Mouse (Mus musculus): ENCODE data around the gene Lgr4.

Gene Lgr4

GRCm38 (mm10) chr2:109917496-109918413, at the start of gene Lgr4:
Lgr4 (plus strand) TSS chr2:109917647.
- in situ Hi-C loops (cut with MboI, MseI): no loop called here

DNA sequence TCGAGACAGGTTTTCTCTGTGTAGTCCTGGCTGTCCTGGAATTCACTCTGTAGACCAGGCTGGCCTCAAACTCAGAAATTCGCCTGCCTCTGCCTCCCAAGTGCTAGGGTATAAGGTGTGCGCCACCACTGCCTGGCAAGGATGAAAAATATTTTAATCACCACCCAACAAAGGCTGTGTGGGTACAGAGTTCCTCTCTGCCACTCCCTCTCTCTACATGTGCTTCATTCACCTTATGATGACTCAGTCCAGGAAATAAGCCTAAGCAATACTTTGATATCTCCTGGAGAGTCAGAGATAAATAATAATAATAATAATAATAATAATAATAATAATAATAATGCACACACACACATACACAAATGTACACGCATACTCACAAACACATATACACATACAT, 38.0 kb upstream of the Lgr4 start:
- in situ Hi-C loops (cut with MboI, MseI): loop anchor here (25.0 kb wide), 1 partner anchor 592 kb away; the partner anchor contains the start of genes Kif18a and Mettl15

DNA sequence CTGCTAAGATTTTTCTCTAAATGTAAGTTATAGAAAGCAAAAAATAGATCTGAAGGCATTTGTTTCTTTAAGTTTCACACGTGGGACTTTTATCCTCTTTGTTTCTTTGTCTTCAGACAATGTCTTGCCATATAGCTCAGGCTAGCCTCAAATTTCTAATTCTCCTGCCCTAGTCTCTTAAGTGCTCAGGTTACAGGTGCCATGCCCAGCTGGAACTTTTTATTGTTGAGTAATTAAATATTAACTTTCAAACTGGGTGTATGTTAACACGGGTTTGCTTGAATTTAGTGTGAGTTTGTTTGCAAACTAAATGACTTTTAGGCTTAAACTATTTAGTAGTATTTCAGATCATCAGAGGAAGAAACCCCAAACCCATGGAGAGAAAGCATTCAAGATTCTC, 36.3 kb upstream of the Lgr4 start:
- in situ Hi-C loops (cut with MboI, MseI): loop anchor here (25.0 kb wide), 1 partner anchor 594 kb away; the partner anchor contains the start of genes Kif18a and Mettl15

DNA sequence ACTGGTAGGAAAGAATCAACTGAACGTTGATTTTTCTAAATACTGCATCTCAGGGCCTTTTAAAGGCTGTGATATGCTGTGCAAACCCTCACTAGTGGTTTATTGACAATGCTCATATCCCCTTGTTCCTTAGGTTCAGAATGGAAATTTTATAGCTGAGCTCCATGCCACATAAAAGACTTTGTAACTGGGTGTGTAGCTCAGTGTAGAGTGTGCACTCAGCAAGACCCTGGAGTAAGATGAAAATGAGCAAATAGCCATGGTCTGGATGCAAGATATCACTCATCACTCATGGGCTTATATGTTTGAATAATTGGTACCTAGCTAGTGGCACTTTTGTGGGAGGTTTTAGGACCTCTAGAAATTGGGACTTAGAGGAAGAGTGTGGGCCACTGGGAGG, 35.8 kb upstream of the Lgr4 start:
- in situ Hi-C loops (cut with MboI, MseI): loop anchor here (25.0 kb wide), 1 partner anchor 594 kb away; the partner anchor contains the start of genes Kif18a and Mettl15

- in situ Hi-C loops (cut with MboI, MseI): loop anchor here (25.0 kb wide), 1 partner anchor 597 kb away; the partner anchor contains the start of genes Kif18a and Mettl15
Observed at GRCm38 (mm10) chr2:109884106-109884505, 33.3 kb upstream of the Lgr4 start.

GRCm38 (mm10) chr2:109884507-109884906, 32.9 kb upstream of the Lgr4 start:
- in situ Hi-C loops (cut with MboI, MseI): loop anchor here (25.0 kb wide), 1 partner anchor 597 kb away; the partner anchor contains the start of genes Kif18a and Mettl15

- in situ Hi-C loops (cut with MboI, MseI): loop anchor here (25.0 kb wide), 1 partner anchor 603 kb away; the partner anchor contains the start of genes Kif18a and Mettl15
Observed at GRCm38 (mm10) chr2:109890068-109890467, 27.4 kb upstream of the Lgr4 start.

GRCm38 (mm10) chr2:109890597-109890996, 26.9 kb upstream of the Lgr4 start, which contains the start of gene Lin7c:
Lin7c (plus strand) TSS chr2:109890853.
- in situ Hi-C loops (cut with MboI, MseI): loop anchor here (25.0 kb wide), 1 partner anchor 603 kb away; the partner anchor contains the start of genes Kif18a and Mettl15

- in situ Hi-C loops (cut with MboI, MseI): loop anchor here (25.0 kb wide), 1 partner anchor 604 kb away; the partner anchor contains the start of genes Kif18a and Mettl15
Observed at GRCm38 (mm10) chr2:109891031-109891430, 26.4 kb upstream of the Lgr4 start.

- in situ Hi-C loops (cut with MboI, MseI): loop anchor here (25.0 kb wide), 1 partner anchor 604 kb away; the partner anchor contains the start of genes Kif18a and Mettl15
Observed at GRCm38 (mm10) chr2:109891471-109891870, 26.0 kb upstream of the Lgr4 start.

- in situ Hi-C loops (cut with MboI, MseI): loop anchor here (25.0 kb wide), 1 partner anchor 609 kb away; the partner anchor contains the start of genes Kif18a and Mettl15
Observed at GRCm38 (mm10) chr2:109896311-109896710, 21.1 kb upstream of the Lgr4 start.

GRCm38 (mm10) chr2:109902869-109903268, 14.6 kb upstream of the Lgr4 start:
- in situ Hi-C loops (cut with MboI, MseI): loop anchor here (10.0 kb wide), 1 partner anchor 1152 kb away; no protein-coding TSS in a partner anchor

GRCm38 (mm10) chr2:109904171-109904821, 13.2 kb upstream of the Lgr4 start:
- in situ Hi-C loops (cut with MboI, MseI): loop anchor here (10.0 kb wide), 1 partner anchor 1151 kb away; no protein-coding TSS in a partner anchor

DNA sequence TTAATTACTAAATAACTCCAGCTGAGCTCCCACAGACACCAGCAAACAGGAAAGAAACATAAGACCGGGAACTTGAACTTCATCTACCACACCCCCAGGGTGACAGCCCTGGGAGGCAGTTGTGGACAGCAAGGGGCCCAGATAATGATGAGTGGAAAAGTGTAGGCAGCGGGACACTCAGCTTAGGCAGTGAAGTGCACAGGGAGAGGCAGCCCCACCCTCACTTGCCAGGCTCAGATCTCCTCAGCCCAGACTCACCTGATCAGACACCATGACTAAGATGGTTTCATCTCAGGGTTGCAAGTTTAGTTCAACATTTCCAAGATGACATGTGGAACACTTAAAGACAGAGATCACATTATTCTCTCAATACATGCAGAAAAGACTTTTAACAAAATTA, 8.3 kb upstream of the Lgr4 start:
- in situ Hi-C loops (cut with MboI, MseI): loop anchor here (5.0 to 10.0 kb wide), 2 partner anchors 298 to 1146 kb away; no protein-coding TSS in a partner anchor

- in situ Hi-C loops (cut with MboI, MseI): no loop called here
Observed at GRCm38 (mm10) chr2:109912216-109912615, 5.2 kb upstream of the Lgr4 start.

GRCm38 (mm10) chr2:109912766-109913165, 4.7 kb upstream of the Lgr4 start:
- in situ Hi-C loops (cut with MboI, MseI): no loop called here

DNA sequence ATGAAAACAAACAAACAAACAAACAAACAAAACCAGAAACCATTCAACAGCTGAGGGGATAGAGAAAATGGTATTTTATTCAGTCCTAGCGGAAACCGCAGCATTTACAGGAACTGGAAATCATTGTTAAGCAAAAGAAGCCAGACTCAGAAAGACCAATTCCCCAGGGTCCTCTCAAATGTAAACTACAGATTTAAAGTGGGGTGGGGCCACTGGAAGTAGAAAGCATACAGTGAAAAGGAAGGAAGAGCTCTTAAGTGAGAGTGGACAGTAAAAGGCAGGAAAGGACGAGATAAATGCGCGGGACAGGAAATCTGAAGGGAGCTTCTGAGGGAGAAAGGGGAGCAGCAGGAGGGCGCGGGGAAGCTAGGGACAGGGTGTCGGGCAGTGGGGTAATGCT, 4.2 kb upstream of the Lgr4 start:
- in situ Hi-C loops (cut with MboI, MseI): no loop called here

- in situ Hi-C loops (cut with MboI, MseI): no loop called here
Observed at GRCm38 (mm10) chr2:109914601-109915000, 2.8 kb upstream of the Lgr4 start.

- in situ Hi-C loops (cut with MboI, MseI): no loop called here
Observed at GRCm38 (mm10) chr2:109916782-109917495, 508 bp upstream of the Lgr4 start.

DNA sequence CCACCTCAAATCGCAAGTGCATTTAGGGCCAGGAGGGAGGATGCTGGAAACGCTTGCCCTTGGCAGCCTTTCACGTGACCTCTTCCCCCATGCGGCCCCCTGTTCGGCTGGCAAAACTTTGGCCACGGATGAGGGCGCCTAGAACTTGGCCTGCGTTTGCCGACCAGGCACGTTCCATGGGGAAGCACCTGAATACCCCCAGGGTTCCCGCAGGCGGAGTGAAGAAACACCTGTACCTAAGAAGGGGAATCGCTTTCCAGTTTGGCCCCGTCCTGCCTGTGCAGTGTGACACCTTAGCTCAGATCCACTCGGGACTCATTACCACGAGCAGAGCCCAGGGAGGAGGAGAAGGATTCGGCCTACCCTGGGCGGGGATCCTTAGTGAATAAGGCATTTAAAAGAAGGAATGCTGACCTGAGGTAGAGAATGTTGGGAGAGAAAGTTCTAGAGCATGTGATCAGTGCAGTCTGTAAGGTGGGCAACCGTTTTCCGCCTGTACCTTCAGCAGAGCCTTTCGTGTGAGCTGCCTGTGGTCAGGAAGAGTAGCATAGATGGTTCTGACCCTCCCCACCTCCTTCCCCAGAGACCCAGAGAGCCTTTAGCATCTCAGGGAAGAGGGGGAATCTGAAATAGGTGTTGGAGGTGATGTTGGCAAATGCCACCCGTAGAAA, 1.3 kb downstream of the Lgr4 start:
- in situ Hi-C loops (cut with MboI, MseI): no loop called here
